21 mouse cellular contexts compared by ENCODE assay signal in genomic region chr14:102142720-102143119, GRCm38 (mm10).
A peak's percentile ranks its signal among the peaks of the same experiment; 100 is the strongest.
DNase-seq lines count a peak whose midpoint lies in the region; ATAC-seq lines count a peak whose summit lies in the region.
"Had no signal": no experiment of that assay in that cellular context is flagged by ENCODE, and none has a peak within 500 bp of the region (broad histone marks: within the 10 kb centered on the region; RNA-seq: fewer than 3 reads in every experiment).

No protein-coding gene starts in this region.

- H3K9ac ChIP-seq in hindbrain, embryonic 11.5 days (ENCODE audit: low read depth, low read length): no peak overlapping the region
- H3K9ac ChIP-seq in hindbrain, embryonic 14.5 days: no peak overlapping the region
- H3K9ac ChIP-seq in midbrain, embryonic 11.5 days (ENCODE audit: low read length): no peak overlapping the region
- H3K9ac ChIP-seq: limb, embryonic 15.5 days; liver, postnatal 0 days had no signal

- no peak for DNase-seq in hindbrain, embryonic 11.5 days (ENCODE audit: low spot score)
- DNase-seq in hindbrain, embryonic 14.5 days (ENCODE audit: low spot score): no peak
- no peak for DNase-seq in midbrain, embryonic 11.5 days (ENCODE audit: low spot score, missing footprints)
- DNase-seq in midbrain, embryonic 10.5 days (ENCODE audit: low spot score): no peak
- peak; percentile 5 for DNase-seq in ZHBTc4 (ENCODE audit: low read depth, low spot score)
- peak; percentile 13 for DNase-seq in kidney, postnatal 14 days
- DNase-seq in urinary bladder, postnatal 4 days (ENCODE audit: low spot score in 2 of 2): no peak
- no peak for DNase-seq in gastrocnemius, postnatal 14 days
- DNase-seq: adrenal gland, adult 2 months; cerebellum, adult 9-10 months; heart, adult 2 months; heart, postnatal 4 days; liver, postnatal 0 days; lung, postnatal 14 days; right cerebral cortex, postnatal 4 days had no signal

- no peak overlapping the region for H3K4me3 ChIP-seq in hindbrain, embryonic 11.5 days (ENCODE audit: low read depth, low read length)
- H3K4me3 ChIP-seq in hindbrain, embryonic 14.5 days (replicated peaks; ENCODE audit: low read length): no peak overlapping the region
- no peak overlapping the region for H3K4me3 ChIP-seq in midbrain, embryonic 11.5 days (ENCODE audit: low read depth, low read length)
- no peak overlapping the region for H3K4me3 ChIP-seq in midbrain, embryonic 10.5 days
- H3K4me3 ChIP-seq: heart, adult 2 months; limb, embryonic 15.5 days; megakaryocyte, embryonic 14.5 days had no signal

- no peaks in the 10 kb centered on the region for H3K27me3 ChIP-seq in hindbrain, embryonic 11.5 days (ENCODE audit: control insufficient read depth, insufficient read depth, low read length)
- no peaks in the 10 kb centered on the region for H3K27me3 ChIP-seq in hindbrain, embryonic 14.5 days (ENCODE audit: control insufficient read depth, insufficient read depth, low read length)
- H3K27me3 ChIP-seq in midbrain, embryonic 11.5 days (ENCODE audit: control insufficient read depth, insufficient read depth, low read length): no peaks in the 10 kb centered on the region
- H3K27me3 ChIP-seq in midbrain, embryonic 10.5 days (ENCODE audit: low read depth, poor library complexity, severe bottlenecking): no peaks in the 10 kb centered on the region
- H3K27me3 ChIP-seq: CH12.LX; limb, embryonic 15.5 days; megakaryocyte, embryonic 14.5 days had no signal

- H3K9me3 ChIP-seq in hindbrain, embryonic 11.5 days (ENCODE audit: control insufficient read depth, low read length): no peaks in the 10 kb centered on the region
- H3K9me3 ChIP-seq in hindbrain, embryonic 14.5 days (ENCODE audit: control insufficient read depth, low read length): no peaks in the 10 kb centered on the region
- H3K9me3 ChIP-seq in midbrain, embryonic 11.5 days (ENCODE audit: control insufficient read depth, low read length): no peaks in the 10 kb centered on the region
- no peaks in the 10 kb centered on the region for H3K9me3 ChIP-seq in midbrain, embryonic 10.5 days (replicated peaks)
- H3K9me3 ChIP-seq: limb, embryonic 15.5 days; megakaryocyte, embryonic 14.5 days had no signal

- H3K4me2 ChIP-seq in hindbrain, embryonic 11.5 days (replicated peaks; ENCODE audit: low read depth, low read length): no peak overlapping the region
- H3K4me2 ChIP-seq in hindbrain, embryonic 14.5 days (replicated peaks): no peak overlapping the region
- H3K4me2 ChIP-seq in midbrain, embryonic 11.5 days: no peak overlapping the region
- H3K4me2 ChIP-seq: limb, embryonic 15.5 days had no signal

- no peak overlapping the region for H3K27ac ChIP-seq in hindbrain, embryonic 11.5 days (ENCODE audit: low read depth, low read length)
- H3K27ac ChIP-seq in hindbrain, embryonic 14.5 days: no peak overlapping the region
- H3K27ac ChIP-seq in midbrain, embryonic 11.5 days (ENCODE audit: low read depth, low read length): no peak overlapping the region
- no peak overlapping the region for H3K27ac ChIP-seq in midbrain, embryonic 10.5 days (replicated peaks)
- H3K27ac ChIP-seq: heart, adult 2 months; hindbrain, postnatal 0 days; limb, embryonic 15.5 days; stomach, postnatal 0 days had no signal

- intact Hi-C loops in gastrocnemius, postnatal 14 days (cut with DNase I; ENCODE audit: low total_unique reads): no loop called here

- 0 out of 2 replicates have a peak, but pooled peaks have one; percentile 40 for ATAC-seq in hindbrain, embryonic 11.5 days (ENCODE audit: low FRiP score)
- no peak for ATAC-seq in hindbrain, embryonic 14.5 days (ENCODE audit: low FRiP score)
- 0 out of 2 replicates have a peak, but pooled peaks have one; percentile 40 for ATAC-seq in midbrain, embryonic 11.5 days (ENCODE audit: low FRiP score)
- ATAC-seq: hindbrain, postnatal 0 days; intestine, postnatal 0 days; liver, postnatal 0 days had no signal

- no peaks in the 10 kb centered on the region for H3K36me3 ChIP-seq in hindbrain, embryonic 11.5 days (ENCODE audit: control insufficient read depth, insufficient read depth, low read length)
- no peaks in the 10 kb centered on the region for H3K36me3 ChIP-seq in hindbrain, embryonic 14.5 days (replicated peaks; ENCODE audit: control insufficient read depth, insufficient read depth)
- H3K36me3 ChIP-seq in midbrain, embryonic 11.5 days (ENCODE audit: control insufficient read depth, insufficient read depth, low read length): no peaks in the 10 kb centered on the region
- no peaks in the 10 kb centered on the region for H3K36me3 ChIP-seq in midbrain, embryonic 10.5 days
- H3K36me3 ChIP-seq: limb, embryonic 15.5 days had no signal

- 46% methylated on average over 2 of the region's 2 CpGs for WGBS in hindbrain, embryonic 11.5 days
- WGBS in hindbrain, embryonic 14.5 days: 33% methylated on average over 2 of the region's 2 CpGs
- 19% methylated on average over 2 of the region's 2 CpGs for WGBS in midbrain, embryonic 11.5 days
- 31% methylated on average over 2 of the region's 2 CpGs for WGBS in midbrain, embryonic 10.5 days

- H3K4me1 ChIP-seq in hindbrain, embryonic 11.5 days (replicated peaks; ENCODE audit: control insufficient read depth, insufficient read depth, low read length): no peaks in the 10 kb centered on the region
- H3K4me1 ChIP-seq in hindbrain, embryonic 14.5 days (replicated peaks; ENCODE audit: control insufficient read depth, insufficient read depth, low read length): no peaks in the 10 kb centered on the region
- H3K4me1 ChIP-seq in midbrain, embryonic 11.5 days (ENCODE audit: control insufficient read depth, insufficient read depth, low read length): no peaks in the 10 kb centered on the region
- H3K4me1 ChIP-seq in midbrain, embryonic 10.5 days: no peaks in the 10 kb centered on the region
- H3K4me1 ChIP-seq: limb, embryonic 15.5 days; megakaryocyte, embryonic 14.5 days had no signal

Comparison
In these comparisons a context has a peak if more than half of its experiments do, and no peak if none do; other contexts are left out.
1. DNase-seq: peak in ZHBTc4 (single experiment) and kidney, postnatal 14 days (single experiment); none in hindbrain, embryonic 11.5 days (single experiment), hindbrain, embryonic 14.5 days (single experiment), midbrain, embryonic 11.5 days (single experiment), midbrain, embryonic 10.5 days (single experiment), urinary bladder, postnatal 4 days (0 of 2) and gastrocnemius, postnatal 14 days (single experiment).